Mouse (Mus musculus) lung, adult 2 months (tissue): ENCODE results near the gene Car15.
A peak's percentile ranks its signal among the peaks of the same experiment; 100 is the strongest.

Source experiments
- CTCF ChIP-seq: fragments of 200-500 bp; IDR thresholded peaks from 2 replicates; pipeline ENCODE4 v1.5.1; 2011; ENCODE audit warnings: mild to moderate bottlenecking, low read length, control low read depth; ENCODE audit not compliant: insufficient read depth
- POLR2A ChIP-seq: fragments of 200-500 bp; IDR thresholded peaks from 2 replicates; pipeline ENCODE4 v1.6.1; 2011; ENCODE audit warnings: low read depth, mild to moderate bottlenecking, control low read depth, low read length, borderline replicate concordance; ENCODE audit errors: extremely low read depth

GRCm38 (mm10) chr16:17848928-17849327 is 10.8 kb upstream of the Car15 start:
- peak; percentile 57 for TF ChIP-seq CTCF
- no peak for TF ChIP-seq POLR2A
